Mouse (Mus musculus): ENCODE measurements around the gene Gm20715.

DNA sequence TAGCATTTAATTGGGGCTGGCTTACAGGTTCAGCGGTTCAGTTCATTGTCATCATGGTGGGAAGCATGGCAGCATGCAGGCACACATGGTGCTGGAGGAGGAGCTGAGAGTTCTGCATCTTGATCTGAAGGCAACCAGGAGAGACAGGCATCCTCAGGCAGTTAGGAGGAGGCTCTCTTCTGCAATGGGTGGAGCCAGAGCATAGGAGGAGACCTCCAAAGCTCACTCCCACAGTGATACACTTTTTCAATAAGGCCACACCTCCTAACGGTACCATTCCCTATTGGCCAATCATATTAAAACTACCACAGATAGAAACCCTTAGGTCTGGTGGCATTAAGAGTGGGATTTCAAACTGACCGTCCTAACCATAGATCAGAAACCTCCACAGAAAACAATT is 40.6 kb upstream of the Gm20715 start:
- TF ChIP-seq CTCF (IDR thresholded peaks at IDR 0.05; ENCODE audit: low read depth) (no peak), EP300 (IDR thresholded peaks at IDR 0.05; ENCODE audit: low read depth) (no peak)

Measured in liver, embryonic 14.5 days (tissue).